Mouse (Mus musculus) fat pad, adult 2 months (tissue): ENCODE data around the gene Acvr2a.

ENCODE experiments used
- DNase-seq: peaks from one replicate; pipeline ENCODE4 v3.0.0-alpha.2; 2011; ENCODE audit warnings: low read depth, low spot score; ENCODE audit errors: extremely low read depth

Gene Acvr2a

GRCm38 (mm10) chr2:48868199-48868913, 54.4 kb downstream of the Acvr2a start:
- no peak for DNase-seq

- DNase-seq, result no peak
These were observed 72.0 kb downstream of the Acvr2a start for GRCm38 (mm10) chr2:48885945-48886344.

GRCm38 (mm10) chr2:48895186-48895585, 81.3 kb downstream of the Acvr2a start:
- DNase-seq, result no peak

GRCm38 (mm10) chr2:48908866-48909265, 95.0 kb downstream of the Acvr2a start:
- no peak for DNase-seq

- no peak for DNase-seq
These were observed 100.3 kb downstream of the Acvr2a start for GRCm38 (mm10) chr2:48914185-48914584.

GRCm38 (mm10) chr2:48915832-48916231, 101.9 kb downstream of the Acvr2a start:
- DNase-seq, result peak; percentile 16

GRCm38 (mm10) chr2:48935058-48935457, 121.1 kb downstream of the Acvr2a start:
- no peak for DNase-seq

- DNase-seq, result no peak
These were observed 133.9 kb downstream of the Acvr2a start for GRCm38 (mm10) chr2:48947761-48948160.

GRCm38 (mm10) chr2:48948841-48949584, 135.1 kb downstream of the Acvr2a start, which contains the start of gene Mbd5:
TSS of gene Mbd5 (plus strand) at chr2:48949508.
- peak; percentile 87 for DNase-seq

- DNase-seq, result no peak
These were observed 135.9 kb downstream of the Acvr2a start for GRCm38 (mm10) chr2:48949743-48950251.

- no peak for DNase-seq
These were observed 136.2 kb downstream of the Acvr2a start, which contains the start of gene Orc4 for GRCm38 (mm10) chr2:48950252-48950315. TSS of gene Orc4 (minus strand) at chr2:48950277.

- no peak for DNase-seq
These were observed 136.5 kb downstream of the Acvr2a start for GRCm38 (mm10) chr2:48950316-48950880.
